Mouse (Mus musculus): ENCODE data around the gene Fgfr2.

DNA sequence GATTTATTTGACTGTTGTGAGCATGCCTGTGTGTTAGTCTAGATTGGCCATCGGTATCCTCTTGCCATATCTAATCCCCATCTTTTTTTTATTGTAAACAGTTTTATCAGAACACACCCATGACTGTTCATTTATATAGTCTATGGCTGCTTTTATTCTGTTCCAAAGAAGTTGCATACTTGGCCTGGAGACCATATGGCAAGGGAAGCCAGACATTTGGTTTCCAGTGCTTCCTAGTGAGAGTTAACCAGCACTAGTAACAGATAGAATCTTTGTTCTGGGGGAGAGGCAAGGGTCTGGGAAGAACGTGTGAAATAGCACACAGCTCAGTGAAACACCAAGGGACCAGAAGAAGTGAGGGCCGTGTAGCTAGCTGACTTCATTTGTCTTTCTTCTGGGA, 2153.6 kb downstream of the Fgfr2 start:
- TF ChIP-seq CTCF (conservative IDR thresholded peaks at IDR 0.05; ENCODE audit: low read length), result no peak
- no peak for TF ChIP-seq NANOG (IDR thresholded peaks at IDR 0.05; ENCODE audit: borderline replicate concordance, low read length)

Measured in E14TG2a.4 (cell line).